Mouse (Mus musculus) B cell, adult 2 months (primary cell): ENCODE measurements around the gene Steap3.

Source experiments
- DNase-seq, 2 experiments: peaks; one replicate each; pipeline ENCODE4 v3.0.0; 2022

Gene Steap3

DNA sequence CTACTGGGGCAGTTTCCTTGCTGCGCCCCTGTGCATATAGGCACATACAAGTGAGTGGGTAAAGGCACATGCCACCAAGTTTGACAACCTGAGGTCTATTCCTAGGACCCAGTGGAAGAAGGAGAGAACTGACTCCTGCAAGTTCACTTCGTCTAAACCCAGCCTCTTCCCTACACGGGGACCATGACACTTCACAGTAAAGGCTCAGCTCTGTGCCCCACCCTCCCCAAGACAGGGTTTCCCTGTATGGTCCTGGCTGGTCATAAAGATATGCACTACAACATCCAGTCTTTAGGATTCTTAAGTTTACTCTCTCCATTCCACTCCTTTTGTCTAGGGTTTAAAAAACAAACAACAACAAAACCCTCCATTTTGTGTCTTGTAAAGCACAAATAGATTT lies 21.9 kb downstream of the Steap3 start:
- DNase-seq: no peak

DNA sequence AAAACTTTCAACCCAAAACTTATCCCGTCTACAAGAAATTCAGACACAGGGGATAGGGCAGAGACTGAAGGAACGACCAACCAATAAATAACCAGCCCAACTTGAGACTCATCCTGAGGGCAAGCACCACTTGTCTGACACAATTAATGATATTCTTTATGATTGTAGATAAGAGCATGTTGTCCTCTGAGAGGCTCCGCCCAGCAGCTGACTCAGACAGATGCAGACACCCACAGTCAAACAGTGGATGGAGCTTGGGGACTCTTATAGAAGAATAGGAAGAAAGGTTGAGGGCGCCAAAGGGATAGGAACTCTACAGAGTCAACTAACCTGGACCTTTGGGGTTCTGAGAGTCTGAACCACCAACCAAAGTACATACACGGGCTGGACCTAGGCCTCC lies 22.7 kb downstream of the Steap3 start:
- DNase-seq: no peak

GRCm38 (mm10) chr1:120248156-120248555 lies 24.3 kb downstream of the Steap3 start:
- no peak for DNase-seq

GRCm38 (mm10) chr1:120247351-120247750 lies 25.2 kb downstream of the Steap3 start:
- DNase-seq: no peak

DNA sequence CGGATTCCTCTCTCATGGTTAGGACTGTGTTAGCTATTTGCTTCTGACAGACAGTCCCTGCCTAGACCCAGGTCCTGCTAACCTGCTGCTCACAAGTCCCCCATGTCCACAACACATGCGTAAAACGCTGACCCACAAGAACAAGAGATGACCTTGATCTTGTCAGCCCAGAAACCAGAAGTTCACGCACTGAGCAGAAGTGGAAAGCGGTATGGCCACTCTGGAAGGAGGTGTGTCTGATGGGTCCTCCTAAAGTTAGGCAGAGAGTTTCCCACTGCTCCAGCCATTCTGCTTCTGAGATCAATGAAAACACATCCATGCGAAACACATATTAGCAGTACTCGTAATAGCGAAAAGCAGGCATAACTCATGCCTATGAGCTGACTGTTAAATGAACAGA lies 25.6 kb downstream of the Steap3 start:
- DNase-seq: no peak

GRCm38 (mm10) chr1:120245661-120246131 lies 26.8 kb downstream of the Steap3 start:
- DNase-seq: no peak

DNA sequence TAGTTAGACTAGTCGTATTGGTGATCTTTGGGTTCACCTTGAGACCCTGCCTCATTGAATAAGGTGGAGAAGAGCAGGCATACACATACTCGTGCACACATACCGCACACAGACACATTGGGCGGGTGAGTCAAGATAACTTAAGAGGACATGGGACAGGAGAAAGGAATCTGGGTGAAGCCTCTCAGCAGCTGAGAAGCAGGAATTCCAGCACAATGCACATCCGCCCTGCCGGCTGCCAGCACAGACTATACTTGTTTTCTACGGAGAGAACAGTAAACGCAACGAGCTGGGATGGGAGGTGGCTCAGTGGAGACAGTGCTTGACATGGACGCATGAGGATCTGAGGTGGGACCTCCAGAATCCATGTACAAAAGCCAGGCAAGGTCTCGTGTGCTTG lies 27.9 kb downstream of the Steap3 start:
- DNase-seq: no peak

GRCm38 (mm10) chr1:120243987-120244386 lies 28.5 kb downstream of the Steap3 start:
- no peak for DNase-seq

DNA sequence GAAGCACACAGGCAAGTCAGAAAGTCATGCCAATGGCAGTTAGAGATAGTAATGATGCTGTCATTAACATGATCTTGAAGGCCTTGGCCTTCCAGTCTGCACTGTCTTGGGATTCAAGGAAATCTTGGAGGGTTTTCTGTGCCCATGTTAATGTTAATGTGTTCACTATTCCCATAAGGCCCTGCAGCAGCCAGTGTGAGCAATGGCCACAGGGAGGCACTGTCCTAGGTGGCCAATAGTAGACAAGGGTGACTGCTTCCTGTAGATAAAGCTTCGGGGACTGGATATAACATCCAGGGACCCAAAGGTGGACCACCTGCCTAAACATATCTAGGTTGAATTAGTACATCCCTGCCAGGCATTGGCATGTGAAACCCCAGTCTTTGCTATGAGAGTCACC lies 35.4 kb downstream of the Steap3 start:
- no peak for DNase-seq

DNA sequence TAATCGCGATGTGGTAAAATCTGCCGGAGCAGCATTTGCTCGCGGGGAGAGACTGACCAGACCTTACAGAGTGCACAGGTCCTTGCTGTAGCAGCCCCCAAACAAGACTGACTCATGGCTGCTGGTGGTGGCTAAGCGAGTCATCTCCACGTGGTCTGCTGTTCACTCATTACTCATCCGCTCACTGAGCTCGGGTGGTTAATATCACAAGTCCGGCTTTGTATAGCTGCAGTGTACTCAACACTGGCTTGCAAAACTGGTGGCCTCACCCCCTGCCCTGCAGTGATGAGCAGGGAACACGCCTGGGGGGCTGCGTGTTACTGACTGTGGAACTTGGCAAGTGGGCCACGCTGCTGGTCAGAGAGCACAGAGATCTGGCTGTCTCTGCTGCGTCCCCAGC lies 36.1 kb downstream of the Steap3 start:
- no peak for DNase-seq

- DNase-seq: no peak
Observed at GRCm38 (mm10) chr1:120235631-120236215, 36.8 kb downstream of the Steap3 start.

- DNase-seq: no peak
Observed at GRCm38 (mm10) chr1:120232170-120232569, 40.3 kb downstream of the Steap3 start.

DNA sequence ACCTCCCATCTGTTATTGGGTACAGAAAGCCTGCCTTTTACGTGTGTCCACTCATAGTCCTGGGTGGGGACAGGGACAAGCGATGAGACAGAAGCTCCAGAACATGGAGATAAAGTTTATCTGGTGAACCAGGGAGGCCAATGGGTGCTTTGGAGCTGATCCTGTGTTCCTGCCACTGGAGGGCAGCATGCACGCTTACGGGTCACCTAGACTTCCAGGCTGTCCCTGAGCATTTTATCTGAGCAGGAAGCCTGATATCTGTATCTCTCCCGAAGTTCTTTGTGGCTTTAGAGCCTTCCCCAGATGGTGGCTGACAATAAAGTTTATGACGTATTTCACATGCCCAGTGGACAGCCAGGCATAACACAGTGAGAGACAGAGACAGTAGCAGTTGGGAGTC lies 41.2 kb downstream of the Steap3 start:
- DNase-seq: no peak

DNA sequence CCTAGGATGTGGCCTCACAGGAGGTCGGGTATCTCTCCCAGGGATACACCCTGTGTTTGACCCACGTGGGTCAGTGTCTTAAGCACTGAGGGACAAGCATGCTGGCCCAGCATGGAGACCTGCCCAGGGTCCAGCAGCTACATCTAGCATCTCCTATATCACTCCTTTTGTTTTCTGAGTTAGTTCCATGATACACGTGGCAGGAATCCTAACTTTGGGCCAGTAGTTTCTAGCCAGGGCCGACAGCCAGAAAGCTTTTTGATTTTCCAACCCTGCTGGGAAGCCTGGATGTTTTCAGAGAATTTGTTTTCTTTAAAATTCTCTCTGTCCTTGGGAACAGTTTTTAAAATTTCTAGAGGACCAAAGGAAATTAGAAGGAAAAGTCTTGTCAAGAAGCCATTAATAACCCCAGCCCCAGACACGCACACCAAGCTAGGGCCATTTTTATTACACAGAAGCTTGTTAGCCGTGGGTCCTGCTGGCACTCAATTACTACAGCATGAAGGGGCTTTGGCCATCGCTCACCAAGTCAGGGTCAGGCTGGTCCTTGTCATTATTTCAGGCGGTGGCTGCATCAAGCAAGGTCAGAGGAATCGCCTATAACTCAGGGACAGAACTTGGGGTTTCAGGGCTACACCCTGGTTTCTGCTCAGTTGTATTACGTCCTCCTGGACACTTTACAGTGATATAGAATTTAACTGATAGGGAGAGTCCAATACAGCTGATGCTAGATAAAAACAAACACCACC lies 42.6 kb downstream of the Steap3 start:
- no peak for DNase-seq

GRCm38 (mm10) chr1:120223613-120224012 lies 48.9 kb downstream of the Steap3 start:
- no peak for DNase-seq

DNA sequence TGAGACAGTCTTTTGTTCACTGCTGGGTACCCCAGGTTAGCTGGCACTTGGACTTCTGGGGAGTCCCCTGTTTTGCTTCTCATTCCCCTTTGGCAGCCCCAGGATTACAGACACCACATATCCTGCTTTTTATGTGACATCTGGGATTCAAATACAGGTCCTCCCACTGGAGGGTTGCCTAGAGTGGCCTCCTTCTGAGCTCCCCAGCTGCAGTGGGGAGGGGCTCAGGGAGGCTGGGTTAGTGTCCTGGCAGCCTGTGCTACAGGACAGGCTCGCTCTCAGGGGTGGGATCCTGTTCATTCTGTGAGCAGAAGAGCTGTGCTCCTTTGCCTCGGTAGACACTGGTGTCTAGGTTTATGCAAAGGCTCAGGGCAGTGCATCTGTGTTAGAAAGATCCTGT lies 51.2 kb downstream of the Steap3 start:
- DNase-seq: no peak

- no peak for DNase-seq
Observed at GRCm38 (mm10) chr1:120220841-120221240, 51.7 kb downstream of the Steap3 start.

GRCm38 (mm10) chr1:120208502-120209230 lies 63.8 kb downstream of the Steap3 start:
- peak; percentile 45 to 49 for DNase-seq

- DNase-seq: peak in 1 of 2 experiments; percentile 9
Observed at GRCm38 (mm10) chr1:120207568-120207967, 64.9 kb downstream of the Steap3 start.

- no peak for DNase-seq
Observed at GRCm38 (mm10) chr1:120204834-120205233, 67.7 kb downstream of the Steap3 start.

GRCm38 (mm10) chr1:120203836-120204235 lies 68.7 kb downstream of the Steap3 start:
- DNase-seq: no peak

DNA sequence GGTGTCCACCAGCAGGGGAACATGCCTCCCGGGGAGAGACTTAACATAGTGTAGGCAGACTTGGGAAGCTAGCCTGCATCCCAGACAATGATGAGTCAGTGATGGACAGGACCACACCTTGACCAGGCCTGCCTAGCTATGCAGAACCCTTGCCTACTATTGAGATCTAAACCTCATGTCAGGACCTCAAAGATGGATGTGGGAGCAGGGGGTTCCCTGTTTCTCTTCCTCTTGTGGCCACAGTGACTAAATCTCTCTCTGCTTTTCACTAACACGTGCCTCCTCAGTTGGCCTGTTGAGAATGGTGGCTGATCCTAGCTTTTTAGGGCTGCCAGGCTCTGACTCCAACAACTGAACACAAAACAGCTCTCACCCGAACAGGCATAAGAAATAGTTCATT lies 70.0 kb downstream of the Steap3 start:
- DNase-seq: no peak

- DNase-seq: no peak
Observed at GRCm38 (mm10) chr1:120198942-120199341, 73.6 kb downstream of the Steap3 start.

DNA sequence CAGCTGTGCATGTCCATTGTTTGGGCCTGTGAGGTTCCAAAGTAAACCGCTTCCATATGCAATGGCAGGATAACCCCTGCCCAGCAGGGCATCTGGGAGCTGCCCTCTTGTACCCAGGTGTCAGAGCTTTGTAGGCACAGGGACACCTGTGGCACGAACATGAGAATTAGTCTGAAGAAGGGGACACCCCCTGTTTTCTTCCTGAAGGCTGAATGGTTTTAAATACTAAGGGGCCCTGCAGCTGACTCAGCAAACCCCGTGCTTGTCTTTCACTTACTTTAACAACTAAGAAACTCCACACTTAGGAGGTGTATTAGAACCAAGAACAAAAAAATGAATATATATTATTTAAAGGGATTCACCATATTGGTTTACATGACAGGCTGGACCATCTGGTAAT lies 74.4 kb downstream of the Steap3 start:
- no peak for DNase-seq
